Mouse (Mus musculus): ENCODE data around the gene Cdip1.
"Not testable (repeated sequence)": the region's sequence is repeated elsewhere in the genome, so short reads cannot be mapped to it uniquely, and the experiment has no call there.

Cdip1 gene

GRCm38 (mm10) chr16:4789810-4790559, at the start of gene Cdip1:
Cdip1 (minus strand) TSS chr16:4790292.
- DNase-seq (ENCODE audit: low spot score in 2 of 2) = peak; percentile 91 to 95

GRCm38 (mm10) chr16:4839552-4839951, 49.5 kb upstream of the Cdip1 start:
- DNase-seq (ENCODE audit: low spot score in 2 of 2) = no peak

- DNase-seq (ENCODE audit: low spot score in 2 of 2) = no peak
These were observed 47.5 kb upstream of the Cdip1 start for GRCm38 (mm10) chr16:4837631-4838030.

GRCm38 (mm10) chr16:4835191-4835590, 45.1 kb upstream of the Cdip1 start, which contains the start of gene 4930562C15Rik:
4930562C15Rik (plus strand) TSS chr16:4835416.
- DNase-seq (ENCODE audit: low spot score in 2 of 2) = no peak

- DNase-seq (ENCODE audit: low spot score in 2 of 2) = no peak
These were observed 43.8 kb upstream of the Cdip1 start for GRCm38 (mm10) chr16:4833858-4834257.

- DNase-seq (ENCODE audit: low spot score in 2 of 2) = peak in 1 of 2 experiments; percentile 21
These were observed 41.7 kb upstream of the Cdip1 start for GRCm38 (mm10) chr16:4831650-4832419.

GRCm38 (mm10) chr16:4829271-4829900, 39.3 kb upstream of the Cdip1 start:
- no peak for DNase-seq (ENCODE audit: low spot score in 2 of 2)

- no peak for DNase-seq (ENCODE audit: low spot score in 2 of 2)
These were observed 37.5 kb upstream of the Cdip1 start for GRCm38 (mm10) chr16:4827639-4828038.

GRCm38 (mm10) chr16:4824466-4824865, 34.4 kb upstream of the Cdip1 start:
- DNase-seq (ENCODE audit: low spot score in 2 of 2) = not testable (repeated sequence)

GRCm38 (mm10) chr16:4818349-4818748, 28.3 kb upstream of the Cdip1 start:
- DNase-seq (ENCODE audit: low spot score in 2 of 2) = no peak

GRCm38 (mm10) chr16:4796631-4797030, 6.5 kb upstream of the Cdip1 start:
- DNase-seq (ENCODE audit: low spot score in 2 of 2) = no peak

GRCm38 (mm10) chr16:4791332-4791731, 1.2 kb upstream of the Cdip1 start:
- no peak for DNase-seq (ENCODE audit: low spot score in 2 of 2)

- DNase-seq (ENCODE audit: low spot score in 2 of 2) = peak in 1 of 2 experiments; percentile 38
These were observed 752 bp downstream of the Cdip1 start for GRCm38 (mm10) chr16:4789311-4789768.

- no peak for DNase-seq (ENCODE audit: low spot score in 2 of 2)
These were observed 1.9 kb downstream of the Cdip1 start for GRCm38 (mm10) chr16:4788176-4788575.

- no peak for DNase-seq (ENCODE audit: low spot score in 2 of 2)
These were observed 4.4 kb downstream of the Cdip1 start for GRCm38 (mm10) chr16:4785706-4786105.

GRCm38 (mm10) chr16:4782515-4782914, 7.6 kb downstream of the Cdip1 start:
- DNase-seq (ENCODE audit: low spot score in 2 of 2) = no peak

GRCm38 (mm10) chr16:4781524-4782196, 8.4 kb downstream of the Cdip1 start:
- DNase-seq (ENCODE audit: low spot score in 2 of 2) = peak in 1 of 2 experiments; percentile 53

- no peak for DNase-seq (ENCODE audit: low spot score in 2 of 2)
These were observed 11.2 kb downstream of the Cdip1 start for GRCm38 (mm10) chr16:4778940-4779339.

- no peak for DNase-seq (ENCODE audit: low spot score in 2 of 2)
These were observed 12.0 kb downstream of the Cdip1 start for GRCm38 (mm10) chr16:4777905-4778609.

GRCm38 (mm10) chr16:4777171-4777904, 12.8 kb downstream of the Cdip1 start:
- no peak for DNase-seq (ENCODE audit: low spot score in 2 of 2)

Measured in frontal cortex, postnatal 14 days (tissue).